Mouse (Mus musculus): ENCODE results near the gene Sox15. TPM values are rescaled to one million over a fixed set of nuclear protein-coding genes. Genes with fewer than 3 reads are reported as not detected.
"Not testable (repeated sequence)": the region's sequence is repeated elsewhere in the genome, so short reads cannot be mapped to it uniquely, and the experiment has no call there.

The Sox15 gene
- total and polyA plus RNA-seq, 3 experiments: 0.17 to 0.54 TPM; not detected in 1

DNA sequence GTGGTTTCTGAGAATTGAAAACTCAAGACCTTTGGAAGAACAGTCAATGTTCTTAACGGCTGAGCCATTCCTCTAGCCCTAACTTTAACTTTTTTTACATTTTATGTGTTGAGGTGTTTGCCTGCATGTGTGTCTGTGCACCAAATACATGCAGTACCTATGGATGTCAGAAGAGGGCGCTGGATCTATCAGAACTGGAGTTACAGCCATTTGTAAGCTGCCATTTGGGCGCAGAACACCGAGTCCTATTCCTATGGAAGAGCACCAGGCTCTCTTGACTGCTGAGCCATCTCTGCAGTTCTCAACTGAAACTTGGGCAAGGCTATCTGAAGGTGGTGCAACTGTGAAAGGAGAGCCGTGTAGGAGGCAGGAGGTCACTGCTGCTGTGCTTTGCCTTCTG lies 43.5 kb downstream of the Sox15 start:
- DNase-seq (ENCODE audit: extremely low read depth): no peak
- Histone ChIP-seq H3K27ac (ENCODE audit: insufficient read depth, low read depth) (no peak overlapping the region), H3K79me2 (replicated peaks; ENCODE audit: control insufficient read depth, extremely low read depth, insufficient read depth, poor library complexity, severe bottlenecking) (no peaks in the 10 kb centered on the region), H3K9ac (ENCODE audit: insufficient read depth, low read depth) (no peak overlapping the region), H3K4me1 (ENCODE audit: control insufficient read depth in 1 of 2, insufficient read depth in 2 of 2) (no peaks in the 10 kb centered on the region; a peak in 1 of 4 replicates), H3K36me3 (replicated peaks in 1 of 2; ENCODE audit: control insufficient read depth in 1 of 2, insufficient read depth in 1 of 2, low read length in 1 of 2) (no peaks in the 10 kb centered on the region), H3K9me3 (replicated peaks; ENCODE audit: low read length) (peaks cover 5% of the 10 kb centered on the region), H3K4me3 (replicated peaks in 1 of 3; ENCODE audit: low read depth in 2 of 3, low read length in 2 of 3, poor library complexity in 1 of 3) (no peak overlapping the region), H3K27me3 (replicated peaks) (peaks cover 3% of the 10 kb centered on the region), H3K4me2 (ENCODE audit: insufficient read depth, low read depth, poor library complexity, severe bottlenecking) (no peak overlapping the region)
- TF ChIP-seq CTCF (conservative IDR thresholded peaks at IDR 0.05 in 1 of 2, IDR thresholded peaks at IDR 0.05 in 1 of 2; ENCODE audit: low read depth in 2 of 2, low read length in 2 of 2) (peak; percentile 19 to 35; a peak in 2 of 4 replicates), BHLHE40 (IDR thresholded peaks at IDR 0.05; ENCODE audit: low read depth, low read length) (no peak)
- in situ Hi-C loops (cut with MboI; ENCODE audit: low pct_ligation_motif_present, low pct_unique_long_range_greater_than_20kb, low sequenced_read_pairs): no loop called here
- dilution Hi-C loops (cut with MboI; ENCODE audit: extremely low pct_ligation_motif_present, extremely low pct_unique_long_range_greater_than_20kb, low sequenced_read_pairs): no loop called here

DNA sequence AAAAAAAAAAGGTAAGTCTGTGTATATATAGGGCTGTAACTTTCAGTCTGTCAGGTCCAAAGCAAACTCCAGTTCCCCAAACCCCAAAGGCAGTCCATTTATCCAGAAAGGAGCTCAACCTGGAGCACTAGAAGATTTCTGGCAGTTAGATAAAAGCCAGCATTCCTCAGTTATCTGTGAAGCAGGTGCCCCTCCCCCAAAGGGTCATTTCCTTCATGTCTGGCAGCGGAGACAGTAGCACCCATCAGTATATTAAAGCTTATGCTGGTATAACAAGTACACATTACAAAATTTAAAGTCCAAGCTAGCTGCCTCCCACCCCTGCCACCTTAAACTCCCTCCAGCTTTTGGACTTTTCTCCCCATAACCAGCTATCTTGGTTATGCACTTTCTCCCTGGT lies 44.5 kb downstream of the Sox15 start:
- Histone ChIP-seq H3K4me2 (ENCODE audit: insufficient read depth, low read depth, poor library complexity, severe bottlenecking) (no peak overlapping the region), H3K4me3 (replicated peaks in 1 of 3; ENCODE audit: low read depth in 2 of 3, low read length in 2 of 3, poor library complexity in 1 of 3) (no peak overlapping the region), H3K9me3 (replicated peaks; ENCODE audit: low read length) (peaks cover 5% of the 10 kb centered on the region), H3K4me1 (ENCODE audit: control insufficient read depth in 1 of 2, insufficient read depth in 2 of 2) (no peaks in the 10 kb centered on the region; a peak in 1 of 4 replicates), H3K27ac (ENCODE audit: insufficient read depth, low read depth) (no peak overlapping the region), H3K36me3 (replicated peaks in 1 of 2; ENCODE audit: control insufficient read depth in 1 of 2, insufficient read depth in 1 of 2, low read length in 1 of 2) (no peaks in the 10 kb centered on the region), H3K9ac (ENCODE audit: insufficient read depth, low read depth) (no peak overlapping the region), H3K79me2 (replicated peaks; ENCODE audit: control insufficient read depth, extremely low read depth, insufficient read depth, poor library complexity, severe bottlenecking) (no peaks in the 10 kb centered on the region), H3K27me3 (replicated peaks) (peaks cover 5% of the 10 kb centered on the region)
- dilution Hi-C loops (cut with MboI; ENCODE audit: extremely low pct_ligation_motif_present, extremely low pct_unique_long_range_greater_than_20kb, low sequenced_read_pairs): no loop called here
- no peak for TF ChIP-seq CHD2 (IDR thresholded peaks at IDR 0.05; ENCODE audit: low read length)
- TF ChIP-seq MYC (IDR thresholded peaks at IDR 0.05; ENCODE audit: low read depth, low read length): no peak
- no peak for TF ChIP-seq MXI1 (IDR thresholded peaks at IDR 0.05; ENCODE audit: low read depth, low read length)
- no peak for TF ChIP-seq MEF2A (IDR thresholded peaks at IDR 0.05; ENCODE audit: borderline replicate concordance, low read depth, low read length)
- TF ChIP-seq KAT2A (IDR thresholded peaks at IDR 0.05; ENCODE audit: insufficient replicate concordance, low read length): no peak
- no peak for TF ChIP-seq ELF1 (IDR thresholded peaks at IDR 0.05; ENCODE audit: low read depth, low read length)
- no peak for TF ChIP-seq USF1 (IDR thresholded peaks at IDR 0.05; ENCODE audit: low read depth, low read length)
- no peak for TF ChIP-seq MAFK (IDR thresholded peaks at IDR 0.05; ENCODE audit: insufficient replicate concordance, low read length)
- no peak for DNase-seq (ENCODE audit: extremely low read depth)
- in situ Hi-C loops (cut with MboI; ENCODE audit: low pct_ligation_motif_present, low pct_unique_long_range_greater_than_20kb, low sequenced_read_pairs): no loop called here

GRCm38 (mm10) chr11:69702886-69703285 lies 47.8 kb downstream of the Sox15 start:
- H3K27ac ChIP-seq (ENCODE audit: insufficient read depth, low read depth); H3K9ac ChIP-seq (ENCODE audit: insufficient read depth, low read depth); H3K4me3 ChIP-seq (replicated peaks in 1 of 3; ENCODE audit: low read depth in 2 of 3, low read length in 2 of 3, poor library complexity in 1 of 3); H3K4me1 ChIP-seq (ENCODE audit: control insufficient read depth in 1 of 2, insufficient read depth in 2 of 2); H3K36me3 ChIP-seq (replicated peaks in 1 of 2; ENCODE audit: control insufficient read depth in 1 of 2, insufficient read depth in 1 of 2, low read length in 1 of 2); H3K27me3 ChIP-seq (replicated peaks); H3K79me2 ChIP-seq (replicated peaks; ENCODE audit: control insufficient read depth, extremely low read depth, insufficient read depth, poor library complexity, severe bottlenecking); H3K4me2 ChIP-seq (ENCODE audit: insufficient read depth, low read depth, poor library complexity, severe bottlenecking); H3K9me3 ChIP-seq (replicated peaks; ENCODE audit: low read length); in situ Hi-C loops (cut with MboI; ENCODE audit: low pct_ligation_motif_present, low pct_unique_long_range_greater_than_20kb, low sequenced_read_pairs); DNase-seq (ENCODE audit: extremely low read depth); dilution Hi-C loops (cut with MboI; ENCODE audit: extremely low pct_ligation_motif_present, extremely low pct_unique_long_range_greater_than_20kb, low sequenced_read_pairs): not testable (repeated sequence)
